Mouse (Mus musculus): Measurements from ENCODE around the gene Foxa2. TPM values are rescaled to one million over a fixed set of nuclear protein-coding genes. Genes with fewer than 3 reads are reported as not detected.
A peak's percentile ranks its signal among the peaks of the same experiment; 100 is the strongest.

Foxa2 gene
- polyA plus RNA-seq, 1 experiment from 2014 or later: 0.55 TPM

DNA sequence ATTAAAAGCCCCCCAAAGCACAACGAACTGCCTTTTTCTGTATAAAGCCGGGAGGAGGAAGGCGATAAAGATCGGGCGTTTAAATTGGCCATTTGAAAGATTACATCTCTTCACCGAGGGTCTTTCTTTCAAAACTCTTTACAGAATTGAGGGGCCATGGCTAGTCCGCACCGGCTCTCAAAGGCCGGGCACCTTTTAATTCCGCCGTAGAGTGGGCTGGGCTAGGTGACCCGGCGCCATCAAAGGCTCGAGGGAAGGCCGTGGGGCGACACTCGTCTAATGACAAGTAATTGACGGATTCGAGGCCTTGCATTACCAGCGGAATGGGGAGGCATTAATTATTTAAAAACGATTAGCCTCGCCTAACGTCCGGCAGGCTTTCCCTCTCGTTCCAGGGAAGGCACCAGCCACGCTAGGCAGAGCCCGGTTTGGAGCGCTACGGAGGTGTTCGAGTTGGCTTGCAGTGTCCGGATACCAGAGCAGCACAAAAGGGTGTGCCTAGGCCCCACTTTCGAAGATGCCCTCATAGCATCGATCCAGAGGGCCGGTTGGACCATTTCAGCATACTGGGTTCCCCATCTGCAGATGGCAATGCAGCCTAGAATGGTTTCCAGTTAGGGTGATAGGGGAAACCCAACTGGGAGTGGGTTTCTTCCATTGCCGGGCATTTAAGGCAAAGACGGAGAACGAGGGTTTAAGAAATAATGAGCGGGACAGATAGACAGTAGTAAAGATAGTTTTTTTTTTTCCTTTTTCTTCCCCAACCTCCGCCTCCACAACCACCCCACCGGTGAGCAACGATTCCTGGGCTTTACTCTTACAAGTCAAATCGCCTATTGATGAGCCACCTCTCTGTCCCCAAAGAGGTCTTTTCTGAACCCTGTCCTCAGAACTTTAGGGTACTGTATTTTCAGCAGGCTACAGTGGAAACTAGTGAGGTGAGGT lies 8.1 kb downstream of the Foxa2 start:
- H3K27me3 ChIP-seq: peaks cover 100% of the 10 kb centered on the region
- no peaks in the 10 kb centered on the region for H3K9me3 ChIP-seq (replicated peaks)
- peak overlapping the region; percentile 3; the same call in 1 of the 2 replicates for H3K4me2 ChIP-seq
- H3K9ac ChIP-seq: no peak overlapping the region
- H3K36me3 ChIP-seq: no peaks in the 10 kb centered on the region
- peaks cover 10% of the 10 kb centered on the region for H3K4me1 ChIP-seq (replicated peaks)
- peak overlapping the region; percentile 29; the same call in 1 of the 2 replicates for H3K4me3 ChIP-seq
- WGBS: 2% methylated on average over 42 of the region's 42 CpGs
- no peak overlapping the region for H3K27ac ChIP-seq
- no peak for ATAC-seq (replicated peaks; ENCODE audit: insufficient number of reproducible peaks, insufficient read depth, low FRiP score, low read depth)

DNA sequence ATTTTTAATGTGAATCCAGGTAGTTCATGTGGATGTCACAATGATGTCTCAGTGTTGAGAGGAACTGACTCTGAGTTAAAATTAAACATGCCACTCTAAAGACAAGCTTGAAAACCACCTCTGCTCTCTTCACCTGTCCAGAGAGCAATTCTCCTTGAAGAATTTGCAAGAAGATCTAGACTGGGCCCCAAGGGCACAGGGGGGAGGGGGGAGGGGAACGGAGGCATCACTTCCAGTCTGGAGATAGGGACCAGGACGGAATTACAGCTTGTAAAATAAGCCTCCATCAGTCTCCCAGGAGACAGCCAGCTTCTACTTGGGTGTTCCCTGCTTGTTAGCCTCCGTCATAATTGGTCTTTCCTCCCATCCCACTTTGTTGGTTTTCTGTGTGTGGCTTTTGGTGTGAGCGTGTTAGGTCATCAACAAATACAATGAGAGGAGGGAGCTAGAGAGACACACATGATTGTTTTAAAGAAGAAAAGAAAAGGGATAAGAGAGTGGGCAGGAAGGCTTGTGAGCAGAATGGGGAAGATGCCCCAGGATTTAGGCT lies 10.1 kb downstream of the Foxa2 start:
- H3K27ac ChIP-seq: no peak overlapping the region

DNA sequence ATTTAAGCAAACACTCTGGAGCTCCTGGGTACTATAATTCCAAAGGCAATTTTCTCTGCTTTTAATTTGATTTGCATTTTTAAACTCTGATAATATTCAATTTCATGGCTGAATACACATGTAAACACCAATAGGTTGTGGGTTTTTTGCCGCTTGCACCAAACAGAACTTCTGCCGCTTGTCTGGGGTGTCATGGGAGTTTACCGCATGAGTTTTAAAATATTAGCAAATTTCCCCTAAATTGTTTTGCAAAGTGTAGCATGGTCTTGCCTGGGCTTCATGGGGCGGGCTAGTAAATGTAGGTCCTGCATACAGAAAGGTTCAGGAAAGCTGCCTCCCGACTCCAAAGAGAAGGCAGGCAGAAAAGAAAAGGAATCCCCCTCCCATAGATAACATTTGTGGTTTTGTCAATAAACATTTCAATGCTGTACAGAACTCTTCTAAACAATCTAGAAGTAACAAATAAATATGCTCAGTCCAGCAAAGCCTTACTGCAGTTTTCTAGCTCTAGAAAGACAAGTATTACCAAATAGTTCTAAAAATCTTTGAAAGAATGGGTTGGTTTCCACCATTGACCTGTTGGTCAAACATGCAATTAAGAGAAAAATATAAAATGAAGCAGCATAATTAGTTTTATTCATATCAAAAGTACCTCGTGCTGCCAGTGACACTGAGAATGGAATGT lies 15.6 kb downstream of the Foxa2 start:
- no peaks in the 10 kb centered on the region for H3K9me3 ChIP-seq (replicated peaks)
- no peak for ATAC-seq (replicated peaks; ENCODE audit: insufficient number of reproducible peaks, insufficient read depth, low FRiP score, low read depth)
- peaks cover 95% of the 10 kb centered on the region for H3K27me3 ChIP-seq
- no peak overlapping the region for H3K4me2 ChIP-seq
- no peaks in the 10 kb centered on the region for H3K4me1 ChIP-seq (replicated peaks)
- WGBS: 12% methylated on average over 6 of the region's 6 CpGs
- no peak overlapping the region for H3K4me3 ChIP-seq
- no peaks in the 10 kb centered on the region for H3K36me3 ChIP-seq
- no peak overlapping the region for H3K27ac ChIP-seq
- H3K9ac ChIP-seq: no peak overlapping the region

More for the DNA sequence above, 10.1 kb downstream of the Foxa2 start:
- ATAC-seq (replicated peaks; ENCODE audit: insufficient number of reproducible peaks, insufficient read depth, low FRiP score, low read depth): no peak
- 4% methylated on average over 4 of the region's 4 CpGs for WGBS
- Histone ChIP-seq H3K9me3 (replicated peaks) (no peaks in the 10 kb centered on the region), H3K4me1 (replicated peaks) (peaks cover 10% of the 10 kb centered on the region), H3K27me3 (peaks cover 97% of the 10 kb centered on the region), H3K4me3 (no peak overlapping the region), H3K4me2 (no peak overlapping the region), H3K36me3 (no peaks in the 10 kb centered on the region), H3K9ac (no peak overlapping the region)

DNA sequence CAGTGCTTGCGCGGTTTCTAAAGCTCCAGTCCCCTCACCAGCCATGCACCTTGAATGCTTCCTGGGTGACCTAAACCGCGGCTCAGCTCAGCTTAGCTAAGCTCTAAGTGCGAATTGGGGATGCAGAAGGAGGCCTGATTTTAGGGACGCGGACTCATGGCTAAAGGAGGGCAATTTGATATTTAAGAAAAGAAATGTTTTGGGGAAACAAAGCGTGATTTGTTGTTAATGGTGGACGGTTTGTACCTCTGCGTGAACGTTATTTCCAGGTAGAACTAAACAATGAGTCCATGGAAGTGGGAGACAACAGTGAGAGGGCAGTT lies 16.2 kb downstream of the Foxa2 start:
- H3K9me3 ChIP-seq (replicated peaks): no peaks in the 10 kb centered on the region
- no peaks in the 10 kb centered on the region for H3K36me3 ChIP-seq
- H3K27me3 ChIP-seq: peaks cover 93% of the 10 kb centered on the region
- 3% methylated on average over 11 of the region's 11 CpGs for WGBS
- no peak overlapping the region for H3K9ac ChIP-seq
- no peak overlapping the region for H3K4me2 ChIP-seq
- no peak overlapping the region for H3K27ac ChIP-seq
- no peak for ATAC-seq (replicated peaks; ENCODE audit: insufficient number of reproducible peaks, insufficient read depth, low FRiP score, low read depth)
- no peaks in the 10 kb centered on the region for H3K4me1 ChIP-seq (replicated peaks)
- 0 out of 2 replicates have a peak overlapping the region, but pooled peaks have one; percentile 1 for H3K4me3 ChIP-seq

DNA sequence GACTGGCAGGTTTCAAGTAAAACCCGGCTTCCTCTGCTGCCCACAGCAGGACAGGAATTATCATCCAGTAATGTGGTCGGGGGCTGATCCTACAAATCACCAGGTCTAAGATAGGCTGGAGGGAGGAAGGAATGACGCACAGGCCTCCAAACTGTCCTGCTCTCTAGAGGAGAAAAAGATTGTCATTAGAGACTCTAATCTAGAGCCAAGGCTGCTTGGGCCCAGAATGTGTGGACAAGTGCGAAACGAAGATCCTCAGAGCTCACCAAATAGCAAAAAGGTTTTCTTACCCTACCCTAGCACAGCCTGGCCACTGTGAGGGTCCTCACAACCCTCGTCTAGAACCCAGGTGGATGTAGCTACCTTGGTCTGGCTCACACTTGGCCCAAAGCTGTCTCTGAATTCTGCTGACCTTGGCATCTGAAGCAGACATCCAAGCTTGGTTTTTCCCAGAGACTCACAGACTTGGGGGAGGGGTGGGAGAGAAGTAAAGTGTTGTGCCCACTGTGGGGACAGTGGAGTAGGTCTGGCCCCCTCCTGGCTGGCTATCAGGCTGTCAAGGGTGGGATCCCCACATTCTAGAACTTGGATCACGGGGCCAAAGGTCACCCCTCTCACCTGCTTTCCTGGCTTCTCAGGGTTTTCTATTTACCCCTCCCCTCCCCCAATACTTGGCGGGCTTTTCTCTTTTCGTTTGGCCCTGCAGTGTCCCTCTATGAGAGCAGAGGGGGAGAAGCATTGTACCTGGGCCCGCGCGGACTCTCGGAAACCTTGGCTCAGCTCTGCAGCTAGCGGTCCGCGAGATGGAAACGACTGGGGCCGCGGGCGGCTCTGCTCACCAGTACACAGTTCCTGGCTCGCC lies 16.8 kb downstream of the Foxa2 start:
- H3K36me3 ChIP-seq: no peaks in the 10 kb centered on the region
- H3K4me1 ChIP-seq (replicated peaks): no peaks in the 10 kb centered on the region
- H3K9me3 ChIP-seq (replicated peaks): no peaks in the 10 kb centered on the region
- no peak overlapping the region for H3K27ac ChIP-seq
- peaks cover 93% of the 10 kb centered on the region for H3K27me3 ChIP-seq
- no peak for ATAC-seq (replicated peaks; ENCODE audit: insufficient number of reproducible peaks, insufficient read depth, low FRiP score, low read depth)
- H3K4me2 ChIP-seq: no peak overlapping the region
- 0 out of 2 replicates have a peak overlapping the region, but pooled peaks have one; percentile 1 for H3K4me3 ChIP-seq
- no peak overlapping the region for H3K9ac ChIP-seq
- 10% methylated on average over 21 of the region's 21 CpGs for WGBS

DNA sequence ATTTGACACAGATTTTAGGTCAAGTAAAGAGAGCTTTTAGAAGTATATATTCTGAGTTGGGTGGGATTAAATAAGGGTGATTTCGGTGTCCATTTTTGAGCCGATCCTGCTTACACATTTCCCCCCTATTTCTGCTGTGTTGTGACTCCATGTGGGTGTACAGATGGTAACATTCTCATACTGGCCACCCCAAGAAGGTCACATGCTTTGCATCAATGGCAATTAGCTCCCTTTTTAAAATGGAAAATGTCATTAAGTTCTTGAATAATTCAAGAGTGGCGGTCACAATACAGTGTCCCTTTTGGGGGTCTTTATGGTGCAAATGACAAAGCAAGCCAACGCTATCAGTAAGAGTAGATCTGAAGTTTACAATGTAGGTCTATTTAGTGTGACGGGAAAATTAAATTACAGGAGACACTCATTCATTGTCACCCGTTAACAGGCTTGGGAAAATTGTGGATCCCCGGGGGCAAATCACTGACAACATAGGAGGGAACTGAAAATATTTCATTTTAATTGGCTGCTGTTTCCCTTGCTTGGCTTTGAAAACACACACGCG lies 17.6 kb downstream of the Foxa2 start:
- H3K36me3 ChIP-seq: no peaks in the 10 kb centered on the region
- H3K4me2 ChIP-seq: no peak overlapping the region
- no peaks in the 10 kb centered on the region for H3K4me1 ChIP-seq (replicated peaks)
- H3K9me3 ChIP-seq (replicated peaks): no peaks in the 10 kb centered on the region
- no peak for ATAC-seq (replicated peaks; ENCODE audit: insufficient number of reproducible peaks, insufficient read depth, low FRiP score, low read depth)
- 25% methylated on average over 9 of the region's 9 CpGs for WGBS
- no peak overlapping the region for H3K4me3 ChIP-seq
- peaks cover 91% of the 10 kb centered on the region for H3K27me3 ChIP-seq
- H3K27ac ChIP-seq: no peak overlapping the region
- no peak overlapping the region for H3K9ac ChIP-seq

DNA sequence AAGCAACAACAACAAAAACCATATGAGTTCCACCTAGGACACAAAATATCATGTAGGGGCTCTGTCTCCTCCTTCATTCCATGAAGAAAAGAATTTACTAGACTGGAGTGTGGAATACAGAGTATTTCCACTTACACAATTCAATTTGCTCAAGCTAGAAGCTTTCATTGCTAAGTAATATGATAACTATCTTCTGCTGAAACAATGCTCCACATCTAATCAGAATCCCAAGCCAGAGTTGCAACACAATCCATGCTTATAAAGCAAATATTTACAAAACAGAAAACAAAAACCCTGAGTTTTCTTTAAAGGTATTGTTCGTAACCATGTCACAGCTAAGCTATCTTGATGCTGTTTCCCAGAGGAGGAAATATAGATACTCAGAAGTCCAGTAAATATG lies 20.4 kb downstream of the Foxa2 start:
- Histone ChIP-seq H3K36me3 (no peaks in the 10 kb centered on the region), H3K4me3 (no peak overlapping the region), H3K27me3 (peaks cover 84% of the 10 kb centered on the region), H3K4me2 (no peak overlapping the region), H3K9ac (no peak overlapping the region), H3K9me3 (replicated peaks) (no peaks in the 10 kb centered on the region), H3K27ac (no peak overlapping the region), H3K4me1 (replicated peaks) (no peaks in the 10 kb centered on the region)
- 69% methylated on average over 1 of the region's 1 CpGs for WGBS
- no peak for ATAC-seq (replicated peaks; ENCODE audit: insufficient number of reproducible peaks, insufficient read depth, low FRiP score, low read depth)

DNA sequence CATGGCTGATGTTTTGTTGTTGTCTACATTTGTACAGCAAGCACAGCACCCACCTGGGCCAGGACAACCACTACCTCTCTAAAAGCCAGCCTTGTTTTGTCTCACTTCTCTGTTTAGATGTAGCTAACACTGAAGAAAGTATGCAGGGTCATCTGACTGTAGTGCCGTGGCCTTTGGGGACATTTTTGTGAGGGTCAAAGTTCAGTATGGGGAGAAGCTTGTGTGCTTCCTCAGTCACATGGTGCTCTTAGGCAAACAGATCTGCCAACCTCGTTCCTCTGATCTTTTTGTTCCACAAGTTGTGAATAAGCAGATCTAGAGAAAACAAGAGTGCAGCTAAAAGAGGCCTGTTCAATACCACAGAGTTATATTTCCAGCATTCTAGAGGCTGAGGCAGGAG lies 21.3 kb downstream of the Foxa2 start:
- H3K27me3 ChIP-seq: peaks cover 81% of the 10 kb centered on the region
- no peak overlapping the region for H3K27ac ChIP-seq
- no peak overlapping the region for H3K9ac ChIP-seq
- H3K36me3 ChIP-seq: no peaks in the 10 kb centered on the region
- H3K4me2 ChIP-seq: no peak overlapping the region
- no peak for ATAC-seq (replicated peaks; ENCODE audit: insufficient number of reproducible peaks, insufficient read depth, low FRiP score, low read depth)
- no peaks in the 10 kb centered on the region for H3K9me3 ChIP-seq (replicated peaks)
- no peaks in the 10 kb centered on the region for H3K4me1 ChIP-seq (replicated peaks)
- 35% methylated on average over 2 of the region's 2 CpGs for WGBS
- no peak overlapping the region for H3K4me3 ChIP-seq

DNA sequence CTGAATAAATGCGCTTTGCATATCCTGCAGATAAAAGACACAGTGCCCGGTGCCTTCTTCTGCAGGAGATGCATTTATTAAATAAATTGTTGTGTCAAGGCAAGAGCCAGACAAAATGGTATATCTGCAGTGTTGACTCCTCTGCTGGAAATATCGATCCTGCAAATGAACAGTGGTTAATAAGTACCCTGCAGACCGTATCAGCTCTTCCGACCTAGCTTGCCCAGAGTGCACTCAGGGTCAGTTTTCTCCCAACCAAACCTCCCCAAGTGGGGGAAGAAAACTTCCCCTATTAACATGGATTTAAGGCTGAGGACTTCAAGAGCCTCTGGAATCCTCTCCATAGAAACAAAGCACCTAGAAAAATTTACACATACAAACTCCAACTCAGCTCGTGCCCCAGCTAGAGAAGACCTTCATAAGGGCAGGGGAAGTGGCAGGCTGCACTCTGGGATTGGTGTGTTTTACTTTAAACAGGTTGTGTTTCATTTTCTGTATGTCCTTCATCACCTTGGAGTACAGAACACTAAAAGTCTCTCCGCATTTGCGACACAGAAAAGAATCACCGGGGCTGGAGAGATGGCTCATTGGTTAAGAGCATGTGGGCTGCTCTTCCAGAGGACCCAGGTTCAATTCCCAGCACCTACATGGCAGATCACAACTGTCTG lies 22.4 kb downstream of the Foxa2 start:
- no peak overlapping the region for H3K4me3 ChIP-seq
- no peak overlapping the region for H3K9ac ChIP-seq
- 74% methylated on average over 9 of the region's 9 CpGs for WGBS
- no peaks in the 10 kb centered on the region for H3K9me3 ChIP-seq (replicated peaks)
- H3K27ac ChIP-seq: no peak overlapping the region
- no peaks in the 10 kb centered on the region for H3K4me1 ChIP-seq (replicated peaks)
- H3K36me3 ChIP-seq: no peaks in the 10 kb centered on the region
- no peak overlapping the region for H3K4me2 ChIP-seq
- no peak for ATAC-seq (replicated peaks; ENCODE audit: insufficient number of reproducible peaks, insufficient read depth, low FRiP score, low read depth)
- H3K27me3 ChIP-seq: peaks cover 74% of the 10 kb centered on the region

DNA sequence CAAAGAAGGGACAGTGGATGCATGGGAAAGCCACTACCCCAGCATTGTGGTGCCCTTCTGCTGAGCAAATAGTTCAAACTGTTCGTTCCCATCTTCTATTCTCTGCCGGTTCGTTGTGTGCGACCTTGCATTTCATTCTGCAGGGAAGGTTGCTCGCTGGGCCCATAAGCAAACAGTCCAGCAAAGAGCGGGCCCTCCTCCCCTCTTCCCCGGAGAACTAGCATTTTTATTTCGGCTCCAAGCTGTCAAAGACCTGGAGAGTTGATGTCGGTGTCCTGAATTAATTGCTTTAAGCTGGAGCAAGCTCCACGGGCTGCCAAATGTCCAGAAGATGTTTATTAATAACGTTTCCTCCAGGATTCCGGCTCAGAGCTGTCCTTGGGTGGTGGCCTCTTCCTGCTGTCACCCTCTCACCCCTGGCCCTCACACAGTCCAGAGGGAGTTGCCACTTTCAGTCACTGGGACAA lies 23.4 kb downstream of the Foxa2 start:
- no peak for ATAC-seq (replicated peaks; ENCODE audit: insufficient number of reproducible peaks, insufficient read depth, low FRiP score, low read depth)
- Histone ChIP-seq H3K36me3 (no peaks in the 10 kb centered on the region), H3K4me1 (replicated peaks) (no peaks in the 10 kb centered on the region), H3K27me3 (peaks cover 65% of the 10 kb centered on the region), H3K9me3 (replicated peaks) (no peaks in the 10 kb centered on the region), H3K9ac (no peak overlapping the region), H3K4me2 (no peak overlapping the region), H3K27ac (no peak overlapping the region), H3K4me3 (no peak overlapping the region)
- 24% methylated on average over 12 of the region's 12 CpGs for WGBS
